Mouse (Mus musculus) heart, embryonic 14.5 days (tissue): ENCODE measurements around the gene Cntnap5c. TPM values are rescaled to one million over a fixed set of nuclear protein-coding genes. Genes with fewer than 3 reads are reported as not detected.

Experiments used
- ATAC-seq: fragments of 200-750 bp; cut with Nextera tagmentation; 2 replicates; pipeline ENCODE4 v1.8.0; 2017; ENCODE audit warnings: low read depth, moderate TSS enrichment; ENCODE audit not compliant: insufficient number of reproducible peaks, insufficient read depth, low FRiP score
- H3K27ac ChIP-seq, 2 experiments: fragments of 200-500 bp in 1 of 2; fragments of 300-500 bp in 1 of 2; sonication (generic) in 1 of 2; replicated peaks in 1 of 2; 2 replicates each; pipeline ENCODE4 v1.5.1; 2012 to 2014; ENCODE audit warnings: low read depth in 2 of 2, low read length in 2 of 2, control low read depth in 1 of 2, mild to moderate bottlenecking in 1 of 2, mixed read lengths in 1 of 2; ENCODE audit not compliant: control insufficient read depth in 1 of 2, insufficient read depth in 1 of 2
- H3K27me3 ChIP-seq: fragments of 300-500 bp; sonication (generic); 2 replicates; pipeline ENCODE4 v1.6.1; 2014; ENCODE audit warnings: mild to moderate bottlenecking, low read length, control low read depth; ENCODE audit not compliant: control insufficient read depth, insufficient read depth
- H3K36me3 ChIP-seq: fragments of 300-500 bp; sonication (generic); 2 replicates; pipeline ENCODE4 v1.6.1; 2014; ENCODE audit warnings: mild to moderate bottlenecking, control low read depth, low read length, mixed read lengths; ENCODE audit not compliant: control insufficient read depth, insufficient read depth
- H3K4me1 ChIP-seq, 2 experiments: fragments of 200-500 bp in 1 of 2; fragments of 300-500 bp in 1 of 2; sonication (generic) in 1 of 2; 2 replicates each; pipeline ENCODE4 v1.6.1; 2012 to 2014; ENCODE audit warnings: low read length in 2 of 2, control low read depth in 1 of 2, mixed read lengths in 1 of 2; ENCODE audit not compliant: control insufficient read depth in 2 of 2, insufficient read depth in 2 of 2
- H3K4me2 ChIP-seq: fragments of 300-500 bp; sonication (generic); 2 replicates; pipeline ENCODE4 v1.6.1; 2014; ENCODE audit warnings: mild to moderate bottlenecking, low read length
- H3K4me3 ChIP-seq, 2 experiments: fragments of 200-500 bp in 1 of 2; fragments of 300-500 bp in 1 of 2; sonication (generic) in 1 of 2; 2 replicates each; pipeline ENCODE4 v1.5.1; 2012 to 2014; ENCODE audit warnings: low read length in 2 of 2, mild to moderate bottlenecking in 2 of 2, control low read depth in 1 of 2, low read depth in 1 of 2, moderate library complexity in 1 of 2; ENCODE audit not compliant: control insufficient read depth in 1 of 2, insufficient read depth in 1 of 2
- H3K9ac ChIP-seq: fragments of 300-500 bp; sonication (generic); 2 replicates; pipeline ENCODE4 v1.6.1; 2014; ENCODE audit warnings: mild to moderate bottlenecking, low read length
- H3K9me3 ChIP-seq: fragments of 300-500 bp; sonication (generic); 2 replicates; pipeline ENCODE4 v1.6.1; 2016; ENCODE audit warnings: low read length, control low read depth; ENCODE audit not compliant: control insufficient read depth
- WGBS: fragments of 180-500 bp; shearing (Covaris S2); extraction: QIAGEN DNeasy Blood & Tissue Kit; methylation state at CpG from one replicate; pipeline ENCODE4 v1.1.7; 2014; 5-methylcytosine and 5-hydroxymethylcytosine counted together
- polyA plus RNA-seq: library from polyadenylated mRNA; unstranded; fragments of >200 nt; fragmentation: Nextera tagmentation; extraction: Ambion mirVana; gene quantifications from 2 replicates; pipeline ENCODE4 v1.2.1, GENCODE M21; 2014

The Cntnap5c gene
- not detected in 2 replicates for polyA plus RNA-seq

DNA sequence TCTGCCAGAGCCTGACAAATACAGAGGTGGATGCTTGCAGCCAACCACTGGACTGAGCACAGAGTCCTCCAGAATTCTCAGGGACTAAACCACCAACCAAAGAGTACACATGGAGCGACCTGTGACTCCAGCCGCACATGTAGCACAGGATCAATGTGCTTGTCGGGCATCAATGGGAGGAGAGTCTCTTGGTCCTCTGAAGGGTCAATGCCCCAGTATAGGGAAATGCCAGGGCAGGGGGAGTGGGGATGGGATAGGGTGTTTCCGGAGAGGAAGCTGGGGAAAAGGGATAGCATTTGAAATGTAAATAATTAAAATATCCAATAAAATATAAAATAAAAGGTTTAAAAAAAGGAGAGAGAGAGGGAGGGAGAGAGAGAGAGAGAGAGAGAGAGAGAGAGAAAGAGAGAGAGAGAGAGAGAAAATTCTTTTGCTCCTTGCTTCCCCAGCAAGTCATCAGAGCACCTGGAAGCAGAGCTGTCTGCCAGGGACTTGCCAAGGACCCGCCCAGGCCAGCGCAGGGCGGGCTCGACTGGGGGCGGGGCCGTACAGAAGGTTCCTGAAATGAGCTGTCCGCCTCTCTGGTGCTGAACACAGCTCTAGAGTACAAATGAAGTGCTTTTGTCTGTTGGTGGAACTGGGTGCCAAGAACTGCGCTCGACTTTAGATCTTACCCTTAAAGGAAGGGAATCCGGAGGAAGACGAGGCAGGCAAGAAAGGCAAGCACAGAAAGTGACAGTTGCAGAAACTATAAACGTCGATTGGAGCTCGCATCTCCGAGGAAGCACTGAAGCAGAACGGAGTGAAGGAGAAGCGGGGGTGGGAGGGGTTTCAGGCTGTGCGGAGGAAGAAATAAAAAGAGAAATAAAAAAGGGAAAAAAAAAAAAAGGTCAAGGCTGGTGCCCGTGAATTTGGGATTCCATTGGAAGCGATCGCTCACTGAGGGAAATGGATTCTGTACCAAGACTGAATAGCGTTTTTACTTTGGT is at the start of gene Cntnap5c:
Cntnap5c (plus strand) TSS at position 949 of the 989 bp plus-strand sequence.
- Histone ChIP-seq H3K9ac (no peak within 1 kb of the TSS), H3K4me2 (no peak within 1 kb of the TSS), H3K27me3 (no peaks in the 10 kb centered on the region), H3K4me1 (no peaks in the 10 kb centered on the region), H3K4me3 (no peak within 1 kb of the TSS), H3K36me3 (no peaks in the 10 kb centered on the region), H3K27ac (no peak within 1 kb of the TSS), H3K9me3 (no peaks in the 10 kb centered on the region)
- no peak for ATAC-seq
- 17% methylated on average over 26 of the region's 26 CpGs for WGBS

DNA sequence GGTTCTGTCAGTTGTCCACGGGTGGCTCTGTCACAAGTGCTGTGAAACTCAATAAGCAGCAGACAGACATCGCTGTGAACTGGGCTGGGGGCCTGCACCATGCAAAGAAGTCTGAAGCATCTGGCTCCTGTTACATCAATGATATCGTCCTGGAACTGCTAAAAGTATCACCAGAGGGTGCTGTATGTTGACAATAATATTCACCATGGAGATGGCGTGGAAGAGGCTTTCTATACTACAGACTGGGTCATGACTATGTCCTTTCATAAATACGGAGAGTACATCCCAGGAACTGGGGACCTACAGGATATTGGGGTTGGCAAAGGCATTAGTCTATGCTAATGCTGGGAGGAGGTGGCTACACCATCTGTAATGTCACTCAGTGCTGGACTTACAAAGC is 27.3 kb upstream of the Cntnap5c start, which contains the start of gene Gm21834:
Gm21834 (minus strand) TSS at position 101 of the 400 bp plus-strand sequence.
- H3K27me3 ChIP-seq: no peaks in the 10 kb centered on the region
- H3K4me2 ChIP-seq: no peak within 1 kb of the TSS
- H3K4me1 ChIP-seq: no peaks in the 10 kb centered on the region
- no peaks in the 10 kb centered on the region for H3K36me3 ChIP-seq
- 0 out of 2 replicates have a peak, but pooled peaks cover 3% of the 10 kb centered on the region for H3K9me3 ChIP-seq
- H3K27ac ChIP-seq: no peak within 1 kb of the TSS
- WGBS: 68% methylated on average over 5 of the region's 5 CpGs
- no peak within 1 kb of the TSS for H3K4me3 ChIP-seq
- ATAC-seq: no peak
- no peak within 1 kb of the TSS for H3K9ac ChIP-seq

DNA sequence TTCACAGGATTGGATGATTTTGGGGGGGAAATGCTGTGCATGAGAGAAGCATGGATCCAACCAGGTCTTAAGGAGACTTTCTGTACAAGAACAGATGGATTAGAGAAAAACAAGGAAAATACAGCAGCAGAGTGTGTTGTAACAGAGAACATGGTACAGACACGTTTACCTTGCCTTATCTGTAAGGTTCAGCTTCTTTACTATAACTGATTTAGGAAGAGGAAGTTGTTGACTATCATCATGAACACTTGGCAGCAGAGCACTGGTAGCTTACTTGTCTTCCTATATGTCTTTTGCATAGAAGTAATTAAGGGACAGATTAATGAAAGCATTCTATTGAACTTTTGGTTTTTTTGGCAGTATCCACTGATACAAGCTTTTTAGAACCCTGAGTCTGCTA is 11.3 kb upstream of the Cntnap5c start:
- Histone ChIP-seq H3K27ac (no peak overlapping the region), H3K36me3 (no peaks in the 10 kb centered on the region), H3K4me2 (no peak overlapping the region), H3K9me3 (no peaks in the 10 kb centered on the region), H3K4me1 (no peaks in the 10 kb centered on the region), H3K9ac (no peak overlapping the region), H3K4me3 (no peak overlapping the region), H3K27me3 (no peaks in the 10 kb centered on the region)
- 38% methylated on average over 1 of the region's 1 CpGs for WGBS
- ATAC-seq: no peak

DNA sequence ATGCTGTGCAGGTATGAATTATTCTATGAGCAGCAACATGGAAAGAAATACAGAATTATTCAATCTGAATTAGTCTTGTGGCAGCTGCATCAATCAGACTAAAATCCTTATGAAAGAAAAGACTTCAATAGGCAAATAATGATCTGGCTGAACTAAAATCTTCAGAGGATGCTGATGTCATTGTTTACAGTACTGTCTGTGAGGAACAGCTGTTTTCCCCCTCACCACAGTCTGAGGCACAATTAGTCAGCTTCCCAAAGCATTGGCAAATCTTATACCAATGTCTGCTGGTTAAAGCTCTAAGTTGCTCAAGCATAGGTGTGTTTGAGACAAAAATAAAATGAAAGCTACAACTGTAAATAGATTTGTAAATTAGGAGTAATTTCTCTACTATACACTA is 2.1 kb upstream of the Cntnap5c start:
- no peaks in the 10 kb centered on the region for H3K4me1 ChIP-seq
- no peak overlapping the region for H3K4me2 ChIP-seq
- no peak overlapping the region for H3K4me3 ChIP-seq
- ATAC-seq: no peak
- H3K36me3 ChIP-seq: no peaks in the 10 kb centered on the region
- H3K9ac ChIP-seq: no peak overlapping the region
- no peak overlapping the region for H3K27ac ChIP-seq
- H3K9me3 ChIP-seq: no peaks in the 10 kb centered on the region
- H3K27me3 ChIP-seq: no peaks in the 10 kb centered on the region

DNA sequence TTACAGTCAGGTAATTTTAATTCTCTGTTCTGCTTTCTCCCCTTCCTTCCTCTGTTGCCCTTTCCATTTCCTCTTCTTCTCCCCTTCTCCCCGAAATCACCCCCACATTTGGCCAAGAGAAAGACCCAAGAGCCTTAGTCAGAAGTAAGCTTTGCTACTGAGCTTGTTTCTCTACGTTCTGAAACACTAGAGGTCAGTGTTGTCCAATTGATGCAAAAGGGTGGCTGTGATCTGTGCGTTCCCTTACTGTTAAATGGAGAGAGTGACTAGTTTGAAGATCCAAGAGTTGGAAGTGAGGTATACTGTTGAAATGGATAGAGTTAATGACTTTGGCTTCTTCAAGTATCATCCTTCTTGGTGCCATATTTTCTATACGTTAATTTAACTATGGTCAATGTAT is 1.5 kb downstream of the Cntnap5c start:
- Histone ChIP-seq H3K4me1 (no peaks in the 10 kb centered on the region), H3K4me3 (no peak overlapping the region), H3K4me2 (no peak overlapping the region), H3K27me3 (no peaks in the 10 kb centered on the region), H3K9ac (no peak overlapping the region), H3K9me3 (no peaks in the 10 kb centered on the region), H3K27ac (no peak overlapping the region), H3K36me3 (no peaks in the 10 kb centered on the region)
- no peak for ATAC-seq
- WGBS: 14% methylated on average over 4 of the region's 4 CpGs

DNA sequence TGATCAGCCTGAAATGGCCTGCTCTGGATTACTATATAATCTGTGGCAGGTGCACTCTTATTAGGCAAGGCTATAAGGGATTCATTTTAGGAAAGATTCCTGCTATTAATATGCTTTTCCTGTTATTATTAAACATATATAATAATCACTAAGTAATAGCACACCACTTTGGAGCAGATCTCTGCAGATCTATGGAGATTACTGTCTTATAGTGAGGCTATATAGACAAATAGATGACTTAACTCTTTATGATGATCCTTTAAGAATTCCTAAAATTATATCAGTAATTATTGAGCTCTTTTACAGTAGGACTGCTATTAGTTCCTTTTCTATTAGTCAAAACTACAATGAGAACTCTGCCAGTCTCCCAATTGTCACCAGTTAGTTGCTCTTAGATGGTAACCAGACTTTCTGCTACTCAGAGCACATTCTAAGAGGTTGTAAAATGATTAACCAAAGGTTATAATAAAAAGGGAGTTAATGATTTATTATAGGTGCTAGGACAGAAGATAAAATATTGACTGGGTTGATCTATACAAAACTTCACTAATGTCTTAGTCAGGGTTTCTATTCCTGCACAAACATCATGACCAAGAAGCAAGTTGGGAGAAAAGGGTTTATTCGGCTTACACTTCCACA is 18.9 kb downstream of the Cntnap5c start:
- Histone ChIP-seq H3K4me2 (no peak overlapping the region), H3K27ac (no peak overlapping the region), H3K36me3 (no peaks in the 10 kb centered on the region), H3K27me3 (no peaks in the 10 kb centered on the region), H3K4me3 (no peak overlapping the region), H3K9ac (no peak overlapping the region), H3K9me3 (no peaks in the 10 kb centered on the region), H3K4me1 (no peaks in the 10 kb centered on the region)
- 76% methylated on average over 1 of the region's 1 CpGs for WGBS
- no peak for ATAC-seq

DNA sequence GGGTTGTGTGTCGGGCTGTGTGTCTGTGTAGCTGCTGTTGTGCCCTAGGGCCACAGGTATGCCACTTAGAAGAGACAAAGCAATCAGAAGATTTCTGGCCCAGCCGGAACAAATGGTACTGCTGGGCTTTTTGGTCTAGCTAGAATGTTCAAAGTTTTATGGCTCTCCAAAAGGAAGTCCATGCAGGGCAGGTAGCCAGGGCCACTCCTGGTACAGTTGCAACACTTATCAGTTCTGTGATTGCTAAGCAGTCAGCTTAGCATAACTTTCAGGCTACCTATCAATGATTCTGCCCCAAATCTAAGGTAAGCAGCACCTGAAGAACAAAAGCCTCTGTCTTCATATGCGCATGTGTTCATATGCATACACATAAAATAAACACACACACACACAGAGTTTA is 26.0 kb downstream of the Cntnap5c start:
- Histone ChIP-seq H3K27ac (no peak overlapping the region), H3K9me3 (no peaks in the 10 kb centered on the region), H3K4me2 (no peak overlapping the region), H3K4me3 (no peak overlapping the region), H3K27me3 (no peaks in the 10 kb centered on the region), H3K36me3 (no peaks in the 10 kb centered on the region), H3K4me1 (no peaks in the 10 kb centered on the region), H3K9ac (no peak overlapping the region)
- WGBS: 70% methylated on average over 3 of the region's 3 CpGs
- no peak for ATAC-seq
